Mouse (Mus musculus) brain, embryonic 14.5 days (tissue): ENCODE measurements at regions not wholly inside any gene's neighbourhood (a gene's known extent, or its start where the extent isn't known, plus 50 kb on each side); places are given as distances from the start of the nearest gene placed in this dataset.

Source experiments
- CTCF ChIP-seq: fragments of 200-500 bp; IDR thresholded peaks from 2 replicates; pipeline ENCODE4 v1.5.1; 2012; ENCODE audit warnings: inconsistent platforms, mild to moderate bottlenecking, moderate library complexity, borderline replicate concordance; ENCODE audit not compliant: insufficient read depth, insufficient read length; ENCODE audit errors: extremely low read depth
- POLR2A ChIP-seq: fragments of 200-500 bp; IDR thresholded peaks from 2 replicates; pipeline ENCODE4 v1.6.1; 2012; ENCODE audit warnings: mild to moderate bottlenecking, inconsistent platforms, borderline replicate concordance; ENCODE audit not compliant: poor library complexity, insufficient read depth, insufficient read length, severe bottlenecking; ENCODE audit errors: extremely low read depth

- TF ChIP-seq POLR2A (no peak), CTCF (no peak)
Observed at GRCm38 (mm10) chr7:135804730-135805129, 88.6 kb upstream of the Mki67 start.
